Mouse (Mus musculus) monocyte, adult 2 months (primary cell): Measurements from ENCODE around the gene Tiam2.

Source experiments
- DNase-seq, 2 experiments: peaks; one replicate each; pipeline ENCODE4 v3.0.0; 2022; ENCODE audit warnings: low spot score in 2 of 2, low read depth in 1 of 2

Tiam2 gene

DNA sequence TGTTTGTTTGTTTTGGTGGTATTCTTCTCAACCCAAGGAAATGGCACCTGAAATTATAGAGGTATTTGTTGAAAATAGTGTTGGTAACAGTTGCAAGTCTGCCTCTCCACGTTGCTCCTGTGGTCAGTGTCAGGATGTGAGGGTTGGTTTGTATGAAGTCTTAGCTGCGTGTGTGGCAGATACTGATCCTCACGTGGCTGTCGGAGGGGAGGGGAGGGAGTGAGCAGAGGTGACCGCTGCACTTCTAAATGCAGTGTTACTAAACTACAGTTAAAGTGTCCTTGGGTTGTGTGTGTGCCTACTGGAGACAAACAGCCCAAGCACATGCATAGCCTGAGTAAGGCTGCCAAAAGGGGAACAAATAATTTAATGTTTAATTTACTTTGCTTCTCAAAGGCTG, 164.7 kb downstream of the Tiam2 start:
- no peak for DNase-seq

DNA sequence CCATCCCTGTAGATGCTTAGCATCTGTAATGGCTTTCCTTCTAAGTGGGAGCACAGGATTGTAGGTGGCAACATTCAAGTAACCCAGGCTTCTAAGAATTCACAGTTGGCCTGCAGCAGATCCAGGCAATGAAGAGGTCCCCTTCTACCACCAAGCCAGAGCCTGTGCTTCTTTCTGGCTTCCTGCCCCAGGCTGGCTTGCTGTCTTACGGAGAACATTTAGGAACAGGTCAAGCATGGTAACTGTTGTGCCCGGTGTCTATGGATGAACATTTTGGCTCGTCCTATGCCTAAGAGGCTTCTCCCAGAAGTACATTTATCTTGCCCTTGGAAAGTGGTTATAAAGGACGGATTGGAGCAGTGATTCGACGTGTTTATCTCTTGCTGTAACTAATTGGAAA, 165.3 kb downstream of the Tiam2 start:
- DNase-seq, result no peak

DNA sequence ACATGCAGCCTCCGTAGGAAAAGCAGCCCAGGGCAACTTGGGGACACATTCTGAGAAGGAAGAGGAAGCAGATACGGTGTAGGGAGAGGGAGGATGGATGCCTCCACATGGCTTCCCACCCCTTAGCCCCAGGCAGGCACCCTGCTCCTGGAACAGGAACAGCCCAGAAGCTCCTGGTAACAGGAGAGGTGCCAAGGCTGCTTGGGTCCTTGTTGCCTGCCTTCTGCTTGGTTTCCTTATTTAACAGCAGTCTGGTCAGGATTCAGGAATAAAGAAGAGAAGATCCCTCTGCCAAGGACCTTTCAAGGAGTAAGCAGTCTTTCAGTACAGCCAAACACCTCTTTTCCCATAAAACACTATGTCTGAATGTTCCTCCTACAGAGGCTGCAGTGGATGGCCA, 169.2 kb downstream of the Tiam2 start:
- no peak for DNase-seq

DNA sequence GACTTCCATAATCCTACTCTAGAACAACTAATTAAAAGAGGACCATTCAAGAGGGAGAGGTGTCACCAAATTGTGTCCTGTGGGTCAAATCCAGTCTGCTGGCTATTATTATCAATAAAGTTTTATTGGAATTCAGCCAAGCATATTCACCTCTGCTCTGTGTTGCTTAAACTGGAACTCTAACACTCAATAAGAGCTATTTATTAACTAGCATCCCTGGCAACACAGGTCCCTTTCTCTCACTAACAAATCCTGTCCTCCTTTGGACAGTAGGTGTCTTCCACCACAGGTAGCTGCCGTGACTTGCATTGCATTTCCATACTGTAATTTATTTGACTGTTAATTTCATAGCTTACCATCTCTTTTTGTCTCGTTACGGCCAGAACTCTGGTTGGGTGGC, 169.7 kb downstream of the Tiam2 start:
- no peak for DNase-seq

DNA sequence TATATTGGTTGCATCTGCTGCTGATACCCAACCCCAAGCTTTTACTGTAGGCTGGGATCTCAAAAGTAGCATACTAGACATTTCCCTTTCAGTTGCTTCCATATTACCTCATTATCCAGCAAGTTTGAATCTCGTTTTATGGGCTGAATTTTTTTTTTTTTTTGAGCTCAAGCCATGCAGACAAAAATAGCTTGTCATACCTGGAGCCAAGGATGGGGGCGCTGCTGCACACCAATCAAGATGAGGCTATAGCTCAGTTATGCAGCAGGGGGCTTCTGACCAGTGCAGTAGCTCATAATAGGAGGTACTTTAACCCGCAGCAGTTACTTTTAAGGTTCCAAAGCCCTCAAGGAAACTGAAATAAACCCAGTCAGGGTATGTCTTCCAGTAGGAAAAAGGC, 171.7 kb downstream of the Tiam2 start:
- no peak for DNase-seq

DNA sequence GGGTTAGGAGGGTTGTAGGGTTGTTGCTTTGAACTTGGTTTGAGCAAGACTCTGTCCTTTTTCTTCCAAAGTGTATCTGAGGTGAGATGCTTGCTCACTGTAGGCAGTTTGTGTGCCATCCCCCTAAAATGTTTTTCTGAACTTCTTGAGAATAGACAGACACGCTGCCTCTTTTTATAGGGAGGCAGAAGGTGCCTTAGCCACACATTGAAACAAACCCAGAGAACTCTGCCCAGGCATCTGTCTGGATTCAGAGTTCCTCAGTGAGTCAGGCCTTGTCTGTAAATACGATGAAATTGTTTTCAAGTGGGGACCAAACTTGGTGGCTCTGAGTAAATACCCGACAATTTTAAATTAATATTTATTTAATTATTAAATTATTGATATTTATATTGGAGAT, 172.2 kb downstream of the Tiam2 start:
- no peak for DNase-seq

DNA sequence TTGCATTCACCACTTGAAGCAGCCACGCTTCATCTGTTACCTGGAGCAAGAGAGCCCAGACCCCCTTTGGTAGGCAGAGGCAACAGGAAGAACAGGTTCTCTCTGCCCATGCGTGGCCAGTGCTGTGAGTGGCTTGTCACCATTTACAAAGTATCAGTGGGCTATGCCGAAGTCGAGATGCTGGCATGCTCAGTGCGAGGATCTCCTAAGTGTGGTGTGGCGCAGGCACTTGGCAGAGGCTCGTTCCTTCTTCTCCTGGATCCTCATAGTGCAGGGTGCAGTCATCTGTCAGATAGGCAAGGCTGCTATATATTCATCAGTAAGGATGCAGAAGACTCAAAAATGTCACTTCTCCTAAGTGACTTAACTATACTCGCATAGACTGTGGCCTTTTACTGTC, 173.1 kb downstream of the Tiam2 start:
- DNase-seq, result no peak

DNA sequence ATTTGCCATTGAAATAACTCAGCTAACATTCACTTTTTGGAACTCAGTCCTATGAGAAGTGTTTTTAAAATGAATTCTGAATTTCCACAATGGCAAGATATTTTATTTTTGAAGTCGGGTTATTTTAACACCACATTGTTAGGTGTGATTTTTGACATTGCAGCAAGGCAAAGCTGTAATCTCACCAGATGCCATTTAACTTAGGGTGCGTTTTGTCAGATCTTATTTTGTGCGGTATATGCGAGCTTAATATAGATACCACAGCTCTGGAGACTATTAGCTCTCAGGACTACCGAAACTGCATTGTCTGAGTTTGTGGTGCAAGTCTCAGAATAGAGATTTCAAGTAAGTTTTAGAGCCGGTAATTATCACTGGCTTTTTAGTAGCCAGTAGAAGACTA, 173.7 kb downstream of the Tiam2 start:
- no peak for DNase-seq

DNA sequence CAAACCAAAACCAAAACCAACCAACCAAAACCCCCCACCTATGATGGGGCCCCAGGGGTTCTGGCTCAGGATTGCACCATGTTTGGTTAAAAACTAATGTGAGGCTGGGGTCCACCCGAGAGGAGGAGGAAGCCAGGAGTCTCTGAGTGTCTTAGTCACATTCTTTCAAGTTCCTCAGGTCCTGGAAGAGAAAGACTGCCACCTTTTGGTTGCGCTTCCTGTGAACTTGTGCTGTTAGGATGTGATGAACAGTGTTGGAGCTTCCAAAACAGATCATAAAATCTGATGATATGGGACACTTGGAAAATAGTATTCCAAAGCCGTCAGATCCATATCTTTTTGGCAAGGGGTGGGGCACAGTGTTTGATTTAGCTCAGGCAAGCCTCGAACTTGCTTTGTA, 174.6 kb downstream of the Tiam2 start:
- no peak for DNase-seq

DNA sequence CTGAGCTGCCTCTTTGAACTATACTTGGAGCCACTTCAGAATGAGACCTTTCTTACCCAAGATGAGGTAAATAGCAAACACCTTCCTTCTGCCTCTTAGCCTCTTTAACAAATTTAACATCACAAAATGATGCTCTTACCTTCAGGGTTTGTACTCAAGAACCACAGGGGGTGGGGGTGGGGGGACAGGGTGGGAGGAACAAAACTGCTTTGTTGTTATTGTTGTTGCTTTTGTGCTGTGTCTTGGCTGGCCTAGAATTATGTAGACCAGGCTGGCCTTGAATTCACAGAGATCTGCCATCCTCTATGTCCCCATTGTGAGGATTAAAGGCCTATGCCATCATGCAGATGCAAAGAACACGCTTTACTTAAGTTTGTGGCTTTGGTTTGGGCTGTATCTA, 179.3 kb downstream of the Tiam2 start:
- no peak for DNase-seq

DNA sequence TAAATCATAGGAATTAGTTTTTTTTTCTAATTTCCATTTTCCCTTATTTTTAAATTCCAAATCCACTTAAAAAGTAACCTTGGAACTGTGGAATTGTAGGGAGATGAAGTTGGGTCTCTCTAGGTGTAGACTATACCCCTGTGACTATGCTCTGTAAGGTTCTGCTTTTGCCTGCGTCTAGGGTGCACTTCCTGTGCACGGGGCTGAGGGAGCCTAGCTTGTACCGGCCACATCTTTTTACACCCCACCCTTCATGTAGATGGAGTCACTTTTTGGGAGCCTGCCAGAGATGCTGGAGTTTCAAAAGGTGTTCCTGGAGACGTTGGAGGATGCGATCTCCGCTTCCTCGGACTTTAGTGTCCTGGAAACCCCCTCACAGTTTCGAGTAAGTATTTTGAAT, 180.1 kb downstream of the Tiam2 start:
- DNase-seq, result no peak

DNA sequence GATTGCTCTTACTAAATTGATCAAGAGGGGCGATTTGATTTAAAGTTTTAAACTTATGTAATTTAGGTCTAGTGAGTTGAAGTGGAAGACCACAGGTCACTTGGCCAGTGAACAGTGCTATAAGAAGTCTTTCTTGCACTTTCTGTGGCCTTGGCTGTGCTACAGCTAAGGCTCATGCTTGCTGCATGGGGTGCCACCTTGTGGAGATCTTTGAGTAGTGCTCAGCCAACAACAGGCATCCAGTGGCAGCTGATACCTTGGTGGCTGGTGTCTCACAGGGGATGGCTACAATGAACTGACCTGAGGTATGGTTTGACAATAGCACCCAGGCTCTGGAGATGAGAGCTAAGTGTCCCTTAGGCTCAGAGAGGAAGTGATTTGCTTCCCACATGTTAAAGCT, 183.5 kb downstream of the Tiam2 start:
- DNase-seq, result peak in 1 of 2 experiments; percentile 23

DNA sequence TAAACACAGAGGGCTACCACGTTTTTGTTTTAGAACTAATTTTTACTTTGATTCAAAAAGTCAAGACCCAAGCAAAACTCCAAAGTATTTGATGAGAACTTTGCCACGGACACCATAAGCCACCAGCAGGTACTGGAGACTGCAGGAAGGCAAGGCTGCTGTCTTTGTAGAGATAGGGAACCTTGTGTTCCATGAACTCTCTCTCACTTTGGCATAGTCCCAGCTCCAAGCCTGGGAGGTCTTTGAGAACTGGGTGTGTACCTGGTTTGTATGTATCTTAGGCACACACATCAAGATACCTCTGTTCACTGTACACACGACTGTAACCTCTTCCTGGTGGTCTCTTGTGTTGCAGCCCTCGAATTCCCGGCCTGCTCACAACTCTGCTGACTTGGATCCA, 187.9 kb downstream of the Tiam2 start:
- no peak for DNase-seq

DNA sequence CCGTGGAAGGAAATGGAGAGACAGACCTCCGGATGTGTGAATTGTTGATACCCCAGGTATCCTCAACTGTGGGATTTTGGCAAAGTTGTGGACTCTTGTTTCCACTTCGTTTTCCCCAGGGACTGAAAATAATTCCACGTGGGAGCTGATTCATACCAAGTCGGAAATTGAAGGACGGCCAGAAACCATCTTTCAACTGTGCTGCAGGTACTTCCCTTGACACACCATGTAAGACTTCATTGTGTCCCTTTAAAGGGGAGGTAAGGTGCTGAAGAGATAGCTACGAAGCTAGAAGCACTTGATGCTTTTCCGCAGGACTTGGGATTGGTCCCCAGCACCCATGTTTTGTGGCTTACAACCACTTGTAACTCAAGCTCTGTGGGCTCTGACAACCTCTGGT, 189.5 kb downstream of the Tiam2 start:
- no peak for DNase-seq

DNA sequence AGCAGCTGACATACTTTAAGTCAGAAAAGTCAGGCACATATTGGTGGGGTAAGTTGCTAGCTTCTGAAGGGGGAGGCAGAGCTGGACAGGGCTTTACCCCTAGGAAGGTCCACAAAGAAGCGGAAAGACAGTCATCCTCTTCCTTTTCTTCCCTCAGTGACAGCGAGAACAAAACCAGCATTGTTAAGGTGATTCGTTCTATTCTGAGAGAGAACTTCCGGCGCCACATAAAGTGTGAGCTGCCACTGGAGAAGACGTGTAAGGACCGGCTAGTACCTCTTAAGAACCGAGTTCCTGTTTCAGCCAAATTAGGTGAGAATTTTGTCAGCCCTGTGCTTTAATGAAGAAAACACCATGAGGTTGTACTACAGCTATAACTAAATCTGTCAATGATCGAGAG, 190.0 kb downstream of the Tiam2 start:
- DNase-seq, result no peak

DNA sequence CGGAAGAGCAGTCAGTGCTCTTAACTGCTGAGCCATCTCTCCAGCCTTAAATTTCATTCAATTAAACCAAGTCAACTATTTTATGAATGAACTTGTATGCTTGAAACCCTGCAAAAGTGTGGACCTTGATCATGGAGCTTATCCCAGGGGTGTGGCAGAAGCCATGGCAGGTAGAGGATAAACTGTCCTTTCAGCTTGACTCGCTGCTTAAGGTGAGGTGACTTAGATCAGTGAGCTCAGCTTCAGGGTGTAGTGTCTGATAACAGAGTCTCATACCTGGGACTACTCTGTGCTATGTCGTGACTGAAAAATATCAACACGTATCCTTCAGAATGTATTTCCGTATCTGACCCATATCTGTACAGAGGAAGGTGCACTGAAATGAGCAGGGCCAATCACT, 194.0 kb downstream of the Tiam2 start:
- no peak for DNase-seq

DNA sequence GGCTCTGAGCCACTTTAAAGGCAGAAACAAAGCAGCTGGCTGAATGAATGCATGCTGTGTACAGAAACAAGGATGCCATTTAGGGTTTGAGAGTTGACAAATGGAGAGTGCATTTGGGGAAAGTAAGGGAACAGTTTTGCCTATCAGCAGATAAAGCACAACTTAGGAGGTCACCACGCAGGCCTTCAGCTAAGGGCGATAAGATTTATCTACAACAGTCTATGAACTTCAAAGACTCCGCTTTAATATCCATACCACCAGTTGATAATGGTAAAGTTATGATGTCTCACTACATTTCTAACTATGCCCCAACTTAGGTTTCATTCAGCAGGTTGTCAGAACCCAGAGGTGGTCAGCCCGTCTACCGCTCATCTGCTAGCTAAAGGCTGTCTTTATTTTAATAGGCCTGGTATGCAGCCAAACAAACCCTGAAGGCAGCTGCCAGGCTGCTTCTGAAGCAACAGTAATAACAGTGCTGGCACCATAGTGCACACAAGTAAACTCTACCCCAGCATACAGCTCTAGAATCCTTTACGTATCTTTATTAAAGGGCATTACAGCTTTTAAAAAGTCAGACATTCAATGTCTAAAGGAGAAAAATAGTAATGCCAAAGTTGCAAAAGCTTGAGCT, 201.6 kb downstream of the Tiam2 start:
- DNase-seq, result no peak

DNA sequence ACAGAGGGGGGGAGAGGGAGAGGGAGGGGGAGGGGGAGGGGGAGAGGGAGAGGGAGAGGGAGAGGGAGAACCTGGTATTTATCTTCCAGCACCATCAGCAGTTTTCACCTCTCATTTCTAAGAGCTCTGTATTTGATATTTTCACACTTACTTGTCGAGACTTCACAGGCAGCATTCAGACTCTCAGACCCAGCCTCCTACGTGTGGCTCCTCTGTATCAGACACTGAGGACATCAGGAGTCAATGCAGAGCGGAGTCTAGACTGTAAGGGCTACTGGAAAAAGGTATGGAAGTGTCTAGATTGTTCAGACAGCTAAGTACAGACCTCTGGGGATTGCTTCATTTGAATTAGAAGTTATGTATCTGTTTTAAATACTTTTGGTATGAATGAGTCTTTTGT, 203.2 kb downstream of the Tiam2 start:
- DNase-seq, result no peak

DNA sequence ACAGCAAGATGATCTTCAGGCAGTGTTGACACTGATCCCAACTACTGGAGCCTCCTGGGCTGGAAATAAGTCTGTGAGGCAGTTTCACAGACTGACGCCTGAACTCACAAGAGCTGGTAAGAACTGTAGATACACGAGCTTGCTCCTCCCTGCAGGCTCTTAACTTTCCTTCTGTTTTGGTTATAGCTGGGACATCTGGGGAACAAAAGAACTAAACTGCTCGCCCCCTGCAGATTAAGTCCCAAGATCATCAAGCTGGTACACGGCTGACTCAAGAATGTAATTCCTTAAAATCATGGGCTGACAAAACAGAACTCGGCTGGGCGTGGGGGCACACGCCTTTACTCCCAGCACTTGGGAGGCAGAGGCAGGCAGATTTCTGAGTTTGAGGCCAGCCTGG, 204.2 kb downstream of the Tiam2 start:
- no peak for DNase-seq

DNA sequence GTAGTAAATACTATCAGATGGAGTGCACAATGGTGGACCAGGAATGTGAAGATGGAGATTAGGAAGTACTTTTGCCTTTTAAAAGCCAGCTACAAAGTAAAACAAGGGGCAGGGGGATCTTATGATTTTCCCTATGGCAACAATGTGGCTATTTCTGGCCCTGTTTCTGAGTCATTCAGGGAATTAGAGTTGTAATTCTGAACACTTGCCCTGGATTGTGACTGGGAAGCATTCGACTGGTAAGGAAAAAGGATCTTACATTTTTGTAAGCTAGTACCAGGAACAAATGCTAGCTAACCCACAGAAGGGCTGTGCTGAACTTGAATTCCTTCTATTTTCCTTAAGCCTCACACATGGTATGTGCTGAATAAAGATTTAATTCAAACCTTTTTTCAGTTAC, 205.3 kb downstream of the Tiam2 start:
- DNase-seq, result no peak

DNA sequence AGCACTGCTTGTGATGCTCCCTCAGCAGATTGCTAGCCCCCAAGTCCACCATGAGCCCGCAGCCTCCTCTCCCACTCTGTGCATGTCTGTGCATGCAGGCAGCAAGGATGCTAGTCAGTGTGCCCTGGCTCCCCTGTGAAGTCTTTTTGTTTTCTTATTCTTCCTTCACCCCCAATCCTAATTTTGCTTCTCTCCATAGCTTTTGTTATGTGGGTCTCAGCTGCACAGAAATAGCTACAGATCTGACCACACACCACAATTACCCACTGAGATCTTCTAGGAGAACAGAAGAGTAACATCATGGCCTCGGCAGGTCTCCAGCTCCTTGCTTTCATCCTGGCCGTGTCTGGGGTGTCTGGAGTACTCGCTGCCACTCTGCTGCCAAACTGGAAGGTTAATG, 205.9 kb downstream of the Tiam2 start, which contains the start of gene Cldn20:
Gene Cldn20 (plus strand): TSS at position 301 of the 400 bp plus-strand sequence.
- no peak for DNase-seq

DNA sequence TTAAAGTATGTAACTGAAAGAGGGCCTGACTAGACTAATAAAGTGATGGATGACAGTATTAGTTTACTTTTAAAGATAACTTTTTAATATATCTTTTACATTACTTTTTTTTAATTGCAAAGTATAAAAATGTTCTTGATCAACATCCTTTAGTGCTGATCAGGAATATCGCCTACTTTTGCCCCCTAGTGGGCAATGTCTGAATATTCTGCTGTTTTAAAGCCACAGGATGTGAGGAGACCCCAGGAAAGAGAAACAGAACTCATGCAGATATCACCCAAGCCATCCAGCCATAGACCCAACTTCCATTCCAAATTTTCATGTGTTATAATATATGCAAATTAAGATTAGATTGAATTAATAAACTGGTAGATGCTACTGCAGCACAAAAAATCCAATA, 207.1 kb downstream of the Tiam2 start:
- no peak for DNase-seq

DNA sequence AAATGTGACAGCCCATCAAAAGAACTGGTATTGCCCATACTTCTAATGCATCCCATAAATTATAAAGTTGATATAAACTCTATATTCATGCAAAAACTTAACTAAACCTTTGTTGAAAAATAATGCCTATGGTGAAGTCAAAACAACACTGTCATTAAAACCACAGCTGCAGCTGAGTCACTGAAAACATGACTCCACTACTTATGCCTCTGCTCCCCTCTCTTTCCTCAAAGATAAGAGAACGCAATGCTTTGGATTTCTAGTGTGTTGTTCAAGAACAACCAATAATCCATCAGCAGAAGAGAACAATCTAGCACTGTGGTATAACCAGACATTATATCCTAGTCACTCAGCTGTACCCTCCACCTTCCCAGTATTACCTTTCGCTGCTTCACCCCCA, 213.9 kb downstream of the Tiam2 start:
- DNase-seq, result no peak

DNA sequence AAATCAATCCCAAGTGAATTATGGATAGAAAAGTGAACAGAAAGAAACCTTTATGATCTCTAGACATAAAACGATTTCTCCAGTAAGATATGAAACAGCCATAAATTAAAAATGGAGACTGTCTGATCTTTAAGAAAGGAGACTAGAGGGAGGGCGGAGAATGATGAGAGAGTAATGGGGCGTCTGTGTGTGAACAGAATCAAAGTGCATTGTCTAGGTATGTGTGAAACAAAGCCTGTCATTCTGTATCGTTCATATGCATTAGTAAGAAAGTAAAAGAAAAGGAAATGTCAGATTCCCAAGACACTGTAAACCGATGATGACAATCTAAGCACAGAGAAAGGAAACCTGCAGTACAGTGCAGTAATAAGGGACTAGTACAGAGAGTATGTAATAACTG, 214.7 kb downstream of the Tiam2 start:
- no peak for DNase-seq
